Mouse (Mus musculus): ENCODE results near the gene Phyhd1.

Gene Phyhd1

GRCm38 (mm10) chr2:30285416-30286181, 19.6 kb downstream of the Phyhd1 start:
- DNase-seq (ENCODE audit: low spot score), result no peak

DNA sequence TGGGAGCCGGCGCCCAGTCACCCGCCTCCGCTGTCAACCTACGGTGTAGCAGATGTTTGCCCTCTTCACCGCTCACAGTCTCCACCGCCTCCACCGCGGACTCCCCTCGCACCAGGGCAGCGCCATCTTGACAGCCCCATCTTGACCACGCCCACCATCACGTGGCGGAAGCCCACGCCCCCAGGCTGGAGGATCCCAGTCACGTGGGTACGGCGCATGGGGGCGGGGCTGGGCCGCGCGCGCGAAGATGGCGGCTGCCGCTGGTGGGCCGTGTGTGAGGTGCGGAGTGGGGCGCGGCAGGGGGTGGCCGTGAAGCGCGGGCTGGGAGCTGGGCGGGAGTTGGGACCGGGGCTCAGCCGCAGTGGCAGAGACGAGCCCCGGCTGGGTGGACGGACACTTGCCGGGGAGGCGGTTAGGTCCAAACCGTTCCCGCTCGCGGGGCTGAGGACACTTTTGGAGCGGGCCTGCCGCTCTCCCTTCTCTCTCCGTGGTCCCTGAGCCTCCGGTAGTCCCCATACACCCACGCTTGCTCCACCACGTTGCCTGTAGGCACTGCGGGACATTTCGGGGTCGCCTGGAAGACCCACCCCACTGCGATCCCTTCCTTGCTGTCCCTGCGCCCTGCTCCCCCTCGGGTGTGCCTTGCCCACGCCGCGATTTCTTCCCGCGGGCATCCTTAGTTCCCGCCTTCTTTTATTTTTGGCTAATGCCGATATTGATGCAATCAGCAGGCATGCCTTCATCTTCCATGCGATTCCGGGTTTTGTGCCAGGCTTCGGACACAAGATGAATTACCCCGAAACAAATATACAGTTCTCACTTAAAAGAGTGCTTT, 20.4 kb downstream of the Phyhd1 start, which contains the start of the genes Dolk and Nup188:
Dolk (minus strand) TSS at position 143 of the 835 bp plus-strand sequence.
Nup188 (plus strand) TSS at position 206 of the 835 bp plus-strand sequence.
- DNase-seq (ENCODE audit: low spot score), result peak; percentile 96

GRCm38 (mm10) chr2:30287027-30287373, 21.0 kb downstream of the Phyhd1 start:
- peak; percentile 20 for DNase-seq (ENCODE audit: low spot score)

DNA sequence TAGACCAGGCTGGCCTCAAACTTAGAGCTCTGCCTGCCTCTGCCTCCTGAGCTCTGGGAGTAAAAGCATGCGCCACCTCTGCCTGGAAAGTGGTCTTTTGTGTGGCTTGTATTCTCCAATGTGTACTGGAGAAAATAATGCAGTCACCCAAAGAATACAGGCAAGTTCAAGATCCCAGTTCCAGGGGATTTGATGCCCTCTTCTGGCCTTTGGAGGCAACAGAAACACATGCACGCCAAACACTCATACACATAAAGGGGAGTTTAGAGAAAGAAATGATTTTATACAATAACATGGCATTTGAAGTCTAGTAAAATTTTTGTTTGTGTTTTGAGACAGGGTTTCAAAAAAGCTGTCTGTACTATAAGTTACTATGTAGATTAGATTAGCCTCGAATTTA, 33.5 kb downstream of the Phyhd1 start:
- no peak for DNase-seq (ENCODE audit: low spot score)

DNA sequence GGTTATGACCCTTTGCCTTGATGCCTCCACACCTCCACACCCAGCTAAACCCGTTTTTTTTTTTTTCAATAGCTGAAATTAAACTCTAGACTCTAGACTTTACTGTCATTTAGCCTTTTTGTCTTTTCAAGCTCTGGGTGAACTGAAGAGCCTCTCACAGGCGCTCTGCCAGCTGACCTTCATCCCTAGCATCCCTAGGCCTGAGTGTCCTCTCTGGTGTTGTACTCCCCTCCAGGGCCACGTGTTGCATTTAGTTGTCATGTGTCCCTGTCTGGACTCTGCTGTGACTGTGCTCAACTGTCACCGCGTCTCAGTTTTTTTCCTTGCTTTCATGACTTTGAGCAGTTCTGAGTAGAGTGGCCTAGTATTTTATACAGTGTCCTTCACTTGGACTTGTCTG, 34.0 kb downstream of the Phyhd1 start:
- no peak for DNase-seq (ENCODE audit: low spot score)

DNA sequence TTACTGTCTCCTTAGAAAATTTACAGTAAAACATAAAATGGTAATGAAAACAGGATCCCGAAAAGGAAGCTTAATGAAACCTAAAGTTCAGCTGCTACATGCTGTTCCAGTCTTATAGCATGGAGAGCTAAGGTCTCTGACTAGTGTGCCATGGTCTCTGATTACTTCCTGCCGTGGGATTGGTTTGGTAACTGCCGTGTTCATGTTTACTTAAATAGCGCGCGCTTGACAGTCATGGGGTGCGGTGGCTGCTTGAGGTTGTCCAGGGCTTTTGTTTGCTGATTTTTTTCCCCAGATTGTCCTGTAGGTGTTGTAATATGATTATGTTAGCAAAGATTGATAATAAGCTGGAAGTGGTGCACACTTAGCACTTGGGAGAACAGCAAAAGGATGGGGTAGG, 40.1 kb downstream of the Phyhd1 start:
- no peak for DNase-seq (ENCODE audit: low spot score)

GRCm38 (mm10) chr2:30309351-30309750, 43.3 kb downstream of the Phyhd1 start:
- DNase-seq (ENCODE audit: low spot score), result no peak

DNA sequence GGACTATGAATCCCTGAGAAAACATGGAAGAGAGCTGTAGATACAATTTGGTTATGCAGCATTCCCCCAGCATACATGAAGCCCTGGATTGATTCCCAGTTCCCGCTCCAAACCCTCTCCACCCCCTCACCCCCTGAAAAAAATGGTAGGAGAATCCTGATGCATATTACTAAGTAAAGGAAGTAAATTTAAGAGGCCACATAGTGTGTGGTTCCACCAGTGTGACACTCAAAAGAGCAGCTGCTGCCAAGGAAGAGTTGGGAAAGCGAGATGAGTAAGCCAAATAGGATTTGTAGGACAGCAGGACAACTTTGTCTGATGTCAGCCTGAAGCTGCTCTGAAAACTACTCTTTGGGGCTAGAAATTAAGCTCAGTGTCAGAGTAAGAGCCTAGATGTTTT, 45.5 kb downstream of the Phyhd1 start:
- DNase-seq (ENCODE audit: low spot score), result no peak

DNA sequence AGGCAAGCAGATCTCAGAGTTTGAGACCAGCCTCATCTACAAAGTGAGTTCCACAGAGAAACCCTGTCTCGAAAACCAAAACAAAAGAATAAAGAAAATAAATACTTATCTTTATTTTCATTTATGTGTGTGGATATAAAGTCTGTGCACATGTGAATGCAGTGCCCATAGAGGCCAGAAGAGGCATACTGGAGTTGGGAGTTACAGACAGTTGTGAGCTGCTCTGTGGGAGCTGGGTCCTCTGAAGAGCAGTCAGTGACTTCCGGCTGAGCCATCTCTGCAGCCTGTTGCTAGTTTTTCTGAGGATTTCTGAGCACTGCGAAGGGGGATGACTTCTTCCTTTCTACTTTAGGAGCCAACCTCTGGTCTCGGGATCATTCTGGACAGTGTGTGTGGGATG, 50.1 kb downstream of the Phyhd1 start:
- no peak for DNase-seq (ENCODE audit: low spot score)

DNA sequence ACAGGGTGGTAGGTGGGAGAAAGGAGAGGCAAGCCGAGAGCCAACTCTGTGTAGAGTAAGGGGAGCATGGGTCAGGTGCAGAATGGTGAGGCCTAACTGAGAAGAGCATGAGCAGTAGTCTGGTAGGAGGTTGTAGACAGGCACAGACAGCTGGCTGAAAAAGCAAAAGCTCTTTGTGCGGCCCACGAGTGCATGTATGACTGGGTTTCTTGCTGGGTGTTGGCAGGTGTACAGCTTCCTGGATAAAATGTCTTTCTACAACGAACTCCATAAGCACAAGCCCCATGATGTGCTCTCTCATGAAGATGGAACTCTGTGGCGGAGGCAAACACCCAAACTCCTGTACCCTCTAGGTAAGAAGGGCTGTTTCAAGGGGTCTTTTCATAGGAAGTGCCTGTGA, 51.0 kb downstream of the Phyhd1 start:
- DNase-seq (ENCODE audit: low spot score), result no peak

DNA sequence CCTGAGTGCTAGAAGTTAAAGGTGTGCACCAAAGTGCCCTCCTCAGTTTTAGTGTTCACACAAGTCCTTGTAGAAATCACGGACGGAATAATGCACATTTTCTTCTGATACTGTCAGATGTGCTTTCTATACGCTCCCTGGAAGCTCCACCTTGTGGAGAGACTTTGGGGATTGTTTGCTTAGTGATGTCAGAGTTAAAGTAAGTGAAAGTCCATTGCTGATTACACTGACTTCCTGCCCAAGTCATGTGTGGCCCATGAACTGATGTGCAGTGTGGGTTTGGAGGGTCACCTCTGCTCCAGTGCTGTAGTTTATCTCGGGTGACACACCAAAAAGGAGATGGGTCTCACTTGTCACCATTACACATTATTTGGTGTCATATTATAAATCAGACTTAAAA, 53.3 kb downstream of the Phyhd1 start:
- DNase-seq (ENCODE audit: low spot score), result no peak

GRCm38 (mm10) chr2:30323111-30323510, 57.1 kb downstream of the Phyhd1 start:
- DNase-seq (ENCODE audit: low spot score), result no peak

DNA sequence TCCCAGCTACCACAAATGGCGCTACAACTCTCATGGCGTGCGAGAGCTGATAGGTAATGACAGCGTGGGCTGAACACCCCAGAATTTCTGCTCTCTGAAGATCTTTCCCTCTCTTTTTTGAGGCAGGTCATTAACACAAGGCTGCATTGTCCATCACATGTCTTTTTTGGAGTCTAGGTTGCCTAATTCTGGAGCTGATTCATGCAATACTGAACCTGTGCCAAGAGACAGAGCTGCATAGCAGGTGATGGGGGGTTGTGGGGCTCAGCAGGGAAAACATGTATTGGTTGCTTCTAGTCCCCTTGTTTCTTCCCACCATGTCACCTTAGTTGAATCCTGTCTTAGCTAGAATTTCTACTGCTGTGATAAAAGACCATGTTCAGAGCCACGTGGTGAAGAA, 59.3 kb downstream of the Phyhd1 start:
- no peak for DNase-seq (ENCODE audit: low spot score)

DNA sequence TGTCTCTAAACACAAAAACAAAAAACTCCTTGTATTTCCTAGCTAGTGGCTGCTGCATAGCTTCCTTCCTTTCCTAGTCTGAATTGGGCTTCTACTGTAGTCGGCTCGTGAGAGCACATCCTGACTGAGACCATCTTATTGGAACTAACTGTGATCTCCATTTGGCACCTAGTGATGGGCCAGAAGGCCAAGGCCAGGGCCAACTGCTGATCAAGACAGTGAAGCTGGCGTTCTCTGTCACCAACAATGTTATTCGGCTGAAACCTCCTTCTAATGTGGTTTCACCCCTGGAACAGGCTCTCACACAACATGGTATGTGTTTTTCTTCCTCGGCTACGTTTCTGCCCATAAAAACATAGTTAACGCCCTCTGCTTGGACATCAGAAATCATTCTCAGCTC, 61.3 kb downstream of the Phyhd1 start:
- no peak for DNase-seq (ENCODE audit: low spot score)

DNA sequence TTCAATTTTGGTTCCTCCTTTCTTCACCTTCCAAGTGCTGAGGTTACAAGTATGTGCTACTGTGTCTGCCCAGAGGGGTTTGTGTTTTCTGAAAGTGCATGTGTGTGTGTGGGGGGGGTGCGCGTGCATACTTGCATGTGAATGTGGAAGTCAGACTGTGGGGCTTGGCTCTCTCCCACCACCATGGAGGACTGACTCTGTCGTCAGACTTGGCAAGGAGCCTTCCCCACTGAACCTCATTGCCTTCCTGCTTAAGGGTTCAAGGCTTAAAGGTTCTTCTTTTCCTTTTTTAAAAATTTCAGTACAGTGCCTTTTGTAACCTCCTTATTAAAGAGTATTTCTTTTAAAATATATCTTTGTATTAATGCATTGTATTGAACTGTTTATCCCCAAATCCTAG, 62.8 kb downstream of the Phyhd1 start:
- DNase-seq (ENCODE audit: low spot score), result no peak
